Mouse (Mus musculus) T-helper 17 cell (primary cell): Measurements from ENCODE around the gene Dst.
"Not testable (repeated sequence)": the region's sequence is repeated elsewhere in the genome, so short reads cannot be mapped to it uniquely, and the experiment has no call there.

ENCODE experiments used
- in situ Hi-C, 2 experiments: fragments of 300-600 bp; cut with MboI, MseI; formaldehyde crosslinking; loops; 1 replicate in 1 of 2; 2 replicates in 1 of 2; pipeline ENCODE4 v1.15.1; 2025; ENCODE audit warnings: high pct_unique_total_duplicates in 2 of 2

Gene Dst

DNA sequence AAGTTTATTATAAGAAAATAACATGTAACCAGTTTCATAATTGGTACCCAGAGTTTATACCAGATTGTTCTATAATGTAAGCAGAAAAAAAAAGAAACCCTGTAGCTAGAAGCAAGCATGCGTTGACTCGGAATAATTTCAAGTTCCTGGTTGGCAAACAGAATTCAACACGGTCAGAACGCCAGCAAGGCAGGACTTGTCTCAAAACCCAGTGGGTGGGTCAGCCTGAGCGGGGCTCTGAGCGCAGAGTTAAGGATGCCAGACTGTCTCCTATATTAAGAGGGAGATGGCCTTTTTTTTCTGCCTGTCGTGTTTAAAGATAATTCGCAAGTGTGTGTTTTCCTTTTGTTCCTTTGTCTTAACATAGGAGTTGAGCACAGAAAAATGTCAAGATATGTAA lies 369.2 kb downstream of the Dst start:
- in situ Hi-C loops = loop anchor here in 1 of 2 experiments (10.0 kb wide), 1 partner anchor 598 kb away; no protein-coding TSS in a partner anchor

- in situ Hi-C loops = no loop called here
Observed at GRCm38 (mm10) chr1:34283502-34283901, 375.5 kb downstream of the Dst start.

DNA sequence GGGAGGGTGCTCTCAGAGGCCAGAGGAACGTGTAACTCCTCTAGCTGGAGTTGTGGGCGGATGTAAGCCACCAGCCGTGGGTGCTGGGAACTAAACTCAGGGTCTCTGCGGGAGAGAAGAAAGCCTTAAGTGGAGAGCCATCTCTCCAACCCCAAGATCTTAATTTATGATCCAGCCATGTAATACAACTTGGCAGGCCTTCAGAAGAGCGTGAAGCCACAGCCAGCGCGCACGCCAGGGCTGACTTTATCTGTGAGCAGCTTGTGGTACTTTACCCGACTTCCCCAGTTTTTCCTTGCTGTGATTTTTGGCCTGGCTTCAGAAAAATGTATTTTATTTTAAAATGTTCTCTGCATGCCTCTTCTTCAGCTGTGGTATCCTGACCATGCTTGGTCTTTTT lies 377.0 kb downstream of the Dst start:
- in situ Hi-C loops = no loop called here

DNA sequence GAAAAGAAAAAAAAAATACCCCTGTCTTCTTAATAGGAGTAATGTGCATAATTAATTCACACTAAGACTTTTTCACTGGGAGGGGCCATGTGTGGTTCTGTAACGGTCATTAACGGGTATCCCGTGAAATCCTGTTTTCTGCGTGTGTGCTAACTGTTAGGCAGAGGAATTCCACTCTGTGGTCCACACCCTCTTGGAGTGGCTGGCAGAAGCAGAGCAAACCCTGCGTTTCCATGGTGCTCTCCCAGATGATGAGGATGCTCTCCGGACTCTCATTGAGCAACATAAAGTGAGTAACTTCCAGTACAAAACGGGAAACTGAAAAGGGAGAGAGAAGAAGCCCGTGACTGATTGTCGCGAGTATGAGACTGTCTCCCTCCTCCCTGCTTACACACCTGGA lies 379.7 kb downstream of the Dst start:
- in situ Hi-C loops = no loop called here

GRCm38 (mm10) chr1:34288181-34288580 lies 380.2 kb downstream of the Dst start:
- in situ Hi-C loops = no loop called here

GRCm38 (mm10) chr1:34288721-34289471 lies 380.9 kb downstream of the Dst start:
- in situ Hi-C loops = no loop called here

- in situ Hi-C loops = no loop called here
Observed at GRCm38 (mm10) chr1:34289472-34289748, 381.4 kb downstream of the Dst start.

- in situ Hi-C loops = loop anchor here in 1 of 2 experiments (10.0 kb wide), 1 partner anchor 296 kb away; no protein-coding TSS in a partner anchor
Observed at GRCm38 (mm10) chr1:34290321-34290720, 382.3 kb downstream of the Dst start.

- in situ Hi-C loops = loop anchor here in 1 of 2 experiments (10.0 kb wide), 1 partner anchor 298 kb away; no protein-coding TSS in a partner anchor
Observed at GRCm38 (mm10) chr1:34293198-34293597, 385.2 kb downstream of the Dst start.

- in situ Hi-C loops = loop anchor here in 1 of 2 experiments (10.0 kb wide), 1 partner anchor 303 kb away; no protein-coding TSS in a partner anchor
Observed at GRCm38 (mm10) chr1:34297636-34298035, 389.6 kb downstream of the Dst start.

- in situ Hi-C loops = loop anchor here in 1 of 2 experiments (10.0 kb wide), 1 partner anchor 304 kb away; no protein-coding TSS in a partner anchor
Observed at GRCm38 (mm10) chr1:34298631-34299184, 390.7 kb downstream of the Dst start.

GRCm38 (mm10) chr1:34299507-34299906 lies 391.5 kb downstream of the Dst start:
- in situ Hi-C loops = loop anchor here in 1 of 2 experiments (10.0 kb wide), 1 partner anchor 305 kb away; no protein-coding TSS in a partner anchor

- in situ Hi-C loops = no loop called here
Observed at GRCm38 (mm10) chr1:34300309-34300980, 392.4 kb downstream of the Dst start.

DNA sequence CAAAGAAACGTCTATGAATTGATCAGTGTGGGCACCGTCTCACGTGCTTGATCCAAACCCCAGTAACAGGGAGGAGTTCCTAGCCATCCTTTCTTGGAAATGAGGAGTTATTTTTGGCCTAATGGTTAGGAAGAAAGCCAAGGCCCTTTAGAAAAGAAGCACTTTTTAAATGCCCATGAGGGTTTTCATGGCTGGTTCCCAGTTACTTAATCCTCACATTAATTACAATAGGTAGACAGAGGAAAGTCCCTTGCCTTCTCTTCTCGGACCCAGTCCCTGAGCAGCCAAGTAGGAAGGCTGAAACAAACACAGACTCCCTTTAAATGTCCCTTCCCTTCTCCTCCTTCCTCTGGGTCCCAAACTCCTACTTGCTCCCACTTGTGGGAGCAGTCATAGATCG lies 396.2 kb downstream of the Dst start:
- in situ Hi-C loops = no loop called here

DNA sequence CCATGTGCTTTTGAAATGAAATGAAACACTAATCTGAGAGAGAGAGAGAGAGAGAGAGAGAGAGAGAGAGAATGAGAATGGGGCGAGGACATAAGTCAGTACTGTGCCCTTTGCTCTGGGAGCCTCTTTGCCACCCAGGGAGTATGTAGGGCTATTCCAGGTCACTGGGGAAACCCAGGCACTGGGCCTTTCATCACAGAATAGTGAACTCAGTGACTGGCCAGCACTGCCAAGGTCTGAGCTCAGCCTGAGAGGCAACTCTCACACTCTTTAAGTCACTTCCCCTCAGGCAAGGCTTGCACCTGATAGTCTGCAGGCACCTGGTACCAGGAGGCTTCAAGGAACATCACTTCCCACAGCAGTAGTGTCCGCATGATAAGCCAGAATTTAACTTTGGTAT lies 398.7 kb downstream of the Dst start:
- in situ Hi-C loops = no loop called here

GRCm38 (mm10) chr1:34307191-34307590 lies 399.2 kb downstream of the Dst start:
- in situ Hi-C loops = no loop called here

DNA sequence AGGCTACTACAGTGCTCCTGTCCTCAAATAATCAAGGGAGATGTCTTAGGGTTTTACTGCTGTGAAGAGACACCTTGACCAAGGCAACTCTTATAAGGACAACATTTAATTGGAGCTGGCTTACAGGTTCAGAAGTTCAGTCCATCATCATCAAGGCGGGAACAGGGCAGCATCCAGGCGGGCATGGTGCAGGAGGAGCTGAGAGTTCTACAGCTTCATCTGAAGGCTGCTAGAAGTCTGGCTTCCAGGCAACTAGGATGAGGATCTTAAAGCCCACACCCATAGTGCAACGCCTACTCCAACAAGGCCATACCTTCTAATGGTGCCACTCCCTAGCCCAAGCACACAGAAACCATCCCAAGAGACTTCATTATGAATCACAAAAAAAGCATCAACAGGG lies 400.8 kb downstream of the Dst start:
- in situ Hi-C loops = not testable (repeated sequence)

DNA sequence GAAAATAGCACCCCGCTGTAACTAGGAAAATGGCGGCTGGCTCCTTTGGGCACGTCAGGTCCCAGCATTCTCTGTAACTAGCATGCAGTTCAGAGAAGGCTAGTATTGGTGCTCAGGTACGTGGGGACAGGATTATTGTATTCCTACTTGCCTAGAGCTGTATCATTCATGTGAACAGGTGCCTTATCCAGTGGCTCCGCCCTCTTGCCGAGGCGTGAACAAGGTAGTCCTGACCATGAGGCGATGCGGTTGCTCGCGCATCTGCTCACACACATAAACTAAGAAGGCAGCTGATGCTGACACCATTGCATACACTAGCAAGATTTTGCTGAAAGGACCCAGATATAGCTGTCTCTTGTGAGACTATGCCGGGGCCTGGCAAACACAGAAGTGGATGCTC lies 401.4 kb downstream of the Dst start:
- in situ Hi-C loops = no loop called here

DNA sequence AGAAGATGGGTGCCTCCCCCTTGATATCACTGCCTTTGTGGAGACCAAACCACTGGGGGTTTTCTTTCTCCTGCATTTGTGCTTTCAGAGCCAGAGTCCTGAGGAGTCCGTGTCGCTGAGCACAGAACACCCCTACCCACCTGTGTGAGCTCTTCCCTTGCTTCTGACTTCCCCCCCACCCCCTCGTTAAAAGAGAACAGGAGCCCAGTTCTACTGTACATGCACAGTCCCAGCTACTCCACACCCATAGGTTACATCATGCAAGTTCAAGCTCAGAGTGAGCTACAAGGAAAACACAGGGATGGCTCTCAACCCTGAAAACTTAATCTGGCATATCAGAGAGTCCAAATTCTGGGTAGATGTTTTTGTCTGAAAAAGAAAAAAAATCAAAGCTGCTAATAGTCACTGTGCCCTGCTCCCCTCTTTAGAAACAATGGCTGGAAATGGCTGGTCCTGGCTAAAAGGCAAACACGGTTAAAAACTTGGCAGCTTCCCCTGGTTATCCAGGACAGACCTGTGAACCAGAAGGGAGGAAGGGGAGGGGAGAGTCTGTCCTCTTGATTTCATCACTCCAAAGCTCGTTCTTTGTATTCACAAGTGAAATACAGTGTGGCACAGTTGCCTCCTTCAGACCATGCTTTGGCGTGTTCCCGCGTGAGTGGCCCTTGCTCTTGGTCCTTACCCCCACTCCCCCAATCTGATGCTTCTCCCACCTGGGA lies 402.7 kb downstream of the Dst start:
- in situ Hi-C loops = no loop called here

- in situ Hi-C loops = no loop called here
Observed at GRCm38 (mm10) chr1:34312806-34313205, 404.8 kb downstream of the Dst start.

GRCm38 (mm10) chr1:34315381-34315780 lies 407.4 kb downstream of the Dst start:
- in situ Hi-C loops = no loop called here

DNA sequence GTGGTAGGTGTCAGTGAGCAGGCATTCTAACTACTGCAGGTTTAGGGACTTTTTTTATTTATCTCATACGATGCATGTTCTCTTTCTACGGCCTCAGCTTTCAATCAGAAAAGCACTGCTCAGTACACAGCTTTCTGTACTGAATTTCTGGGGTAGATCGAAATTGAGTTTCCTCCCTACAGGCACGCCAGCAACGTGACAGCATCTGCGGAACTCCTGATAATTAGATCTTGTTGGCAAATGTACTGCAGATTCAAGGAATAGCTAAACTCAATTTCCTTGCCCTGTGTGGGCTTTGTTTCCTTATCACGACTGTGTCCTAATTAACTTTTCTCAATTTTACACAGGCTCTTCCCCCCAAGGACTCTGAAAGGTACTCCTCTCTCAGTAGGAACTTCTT lies 416.2 kb downstream of the Dst start:
- in situ Hi-C loops = no loop called here
